Comparison of ENCODE assay signal across 8 mouse cellular contexts in the genomic region with DNA sequence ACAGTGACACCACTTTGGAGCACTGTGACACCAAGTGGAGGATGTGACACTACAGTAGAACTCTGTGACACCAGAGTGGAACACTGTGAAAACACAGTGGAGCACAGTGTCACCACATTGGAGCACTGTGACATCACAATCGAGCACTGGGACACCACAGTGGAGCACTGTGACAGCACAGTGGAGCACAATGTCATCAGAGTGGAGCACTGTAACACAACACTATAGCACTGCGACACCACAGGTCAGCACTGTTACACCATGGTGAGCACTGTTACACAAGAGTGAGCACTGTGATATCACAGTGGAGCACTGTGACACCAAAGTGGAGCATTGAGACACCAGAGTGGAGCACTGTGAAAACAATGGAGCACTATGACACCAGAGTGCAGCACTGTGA.
DNase-seq lines count a peak whose midpoint lies in the region; ATAC-seq and TF ChIP-seq lines count a peak whose summit lies in the region.

No protein-coding gene starts in this region.

- DNase-seq in lung, postnatal 25 days (ENCODE audit: low spot score), result no peak
- DNase-seq in forebrain, postnatal 0 days, result no peak
- no peak for DNase-seq in liver, postnatal 0 days
- peak; percentile 38 to 78 for DNase-seq in spleen, postnatal 4 days (ENCODE audit: low spot score in 2 of 2)
- DNase-seq in cerebellum, adult 18-20 months, result no peak
- no peak for DNase-seq in layer of hippocampus, adult 2 months (ENCODE audit: low spot score in 2 of 2)

- WGBS in lung, embryonic 15.5 days, result 26% methylated on average over 2 of the region's 2 CpGs
- 41% methylated on average over 2 of the region's 2 CpGs for WGBS in forebrain, postnatal 0 days
- WGBS in hindbrain, embryonic 12.5 days, result 32% methylated on average over 2 of the region's 2 CpGs
- 34% methylated on average over 2 of the region's 2 CpGs for WGBS in liver, postnatal 0 days (ENCODE audit: insufficient replicate concordance)

- no peak for TF ChIP-seq CTCF in forebrain, postnatal 0 days (IDR thresholded peaks at IDR 0.05; ENCODE audit: low read depth)
- TF ChIP-seq CTCF in liver, postnatal 0 days (IDR thresholded peaks at IDR 0.05; ENCODE audit: low read depth), result no peak
- no peak for TF ChIP-seq CTCF in layer of hippocampus, adult 2 months (conservative IDR thresholded peaks at IDR 0.05)

- H3K27me3 ChIP-seq in lung, embryonic 15.5 days, result no peaks in the 10 kb centered on the region
- H3K27me3 ChIP-seq in forebrain, postnatal 0 days (ENCODE audit: insufficient read depth, low read length), result no peaks in the 10 kb centered on the region
- no peaks in the 10 kb centered on the region for H3K27me3 ChIP-seq in hindbrain, embryonic 12.5 days
- H3K27me3 ChIP-seq in liver, postnatal 0 days (ENCODE audit: insufficient read depth, low read length), result no peaks in the 10 kb centered on the region

- H3K4me3 ChIP-seq in lung, embryonic 15.5 days, result no peak overlapping the region
- no peak overlapping the region for H3K4me3 ChIP-seq in forebrain, postnatal 0 days (ENCODE audit: low read depth, low read length)
- H3K4me3 ChIP-seq in hindbrain, embryonic 12.5 days, result no peak overlapping the region
- no peak overlapping the region for H3K4me3 ChIP-seq in liver, postnatal 0 days (ENCODE audit: low read depth, low read length)
- no peak overlapping the region for H3K4me3 ChIP-seq in layer of hippocampus, adult 2 months

- no peak overlapping the region for H3K9ac ChIP-seq in lung, embryonic 15.5 days
- no peak overlapping the region for H3K9ac ChIP-seq in forebrain, postnatal 0 days
- no peak overlapping the region for H3K9ac ChIP-seq in hindbrain, embryonic 12.5 days
- no peak overlapping the region for H3K9ac ChIP-seq in liver, postnatal 0 days (replicated peaks)

- no peak overlapping the region for H3K27ac ChIP-seq in lung, embryonic 15.5 days
- H3K27ac ChIP-seq in forebrain, postnatal 0 days (ENCODE audit: low read depth, low read length), result no peak overlapping the region
- no peak overlapping the region for H3K27ac ChIP-seq in hindbrain, embryonic 12.5 days
- no peak overlapping the region for H3K27ac ChIP-seq in liver, postnatal 0 days (ENCODE audit: low read depth)
- H3K27ac ChIP-seq in layer of hippocampus, adult 2 months, result no peak overlapping the region

- no peak overlapping the region for H3K4me2 ChIP-seq in lung, embryonic 15.5 days
- H3K4me2 ChIP-seq in forebrain, postnatal 0 days (ENCODE audit: low read depth), result no peak overlapping the region
- H3K4me2 ChIP-seq in hindbrain, embryonic 12.5 days (replicated peaks), result no peak overlapping the region
- no peak overlapping the region for H3K4me2 ChIP-seq in liver, postnatal 0 days (ENCODE audit: low read depth, low read length)

- H3K36me3 ChIP-seq in lung, embryonic 15.5 days, result no peaks in the 10 kb centered on the region
- H3K36me3 ChIP-seq in forebrain, postnatal 0 days (ENCODE audit: insufficient read depth), result no peaks in the 10 kb centered on the region
- no peaks in the 10 kb centered on the region for H3K36me3 ChIP-seq in hindbrain, embryonic 12.5 days
- H3K36me3 ChIP-seq in liver, postnatal 0 days (replicated peaks; ENCODE audit: insufficient read depth, low read length), result no peaks in the 10 kb centered on the region

- peaks cover 29% of the 10 kb centered on the region for H3K9me3 ChIP-seq in lung, embryonic 15.5 days
- peaks cover 80% of the 10 kb centered on the region for H3K9me3 ChIP-seq in forebrain, postnatal 0 days (ENCODE audit: low read length)
- peaks cover 93% of the 10 kb centered on the region for H3K9me3 ChIP-seq in hindbrain, embryonic 12.5 days (replicated peaks)
- peaks cover 23% of the 10 kb centered on the region for H3K9me3 ChIP-seq in liver, postnatal 0 days (ENCODE audit: low read length)

- H3K4me1 ChIP-seq in lung, embryonic 15.5 days, result no peaks in the 10 kb centered on the region
- H3K4me1 ChIP-seq in forebrain, postnatal 0 days (ENCODE audit: insufficient read depth), result no peaks in the 10 kb centered on the region
- no peaks in the 10 kb centered on the region for H3K4me1 ChIP-seq in hindbrain, embryonic 12.5 days
- H3K4me1 ChIP-seq in liver, postnatal 0 days (ENCODE audit: insufficient read depth), result no peaks in the 10 kb centered on the region

- TF ChIP-seq EP300 in liver, postnatal 0 days (IDR thresholded peaks at IDR 0.05; ENCODE audit: low read depth), result no peak

- peak; percentile 55 for ATAC-seq in lung, embryonic 15.5 days (ENCODE audit: borderline replicate concordance, extremely low read depth, low FRiP score, low TSS enrichment)
- ATAC-seq in forebrain, postnatal 0 days, result peak; percentile 21
- ATAC-seq in hindbrain, embryonic 12.5 days (ENCODE audit: low FRiP score), result peak; percentile 61
- ATAC-seq in liver, postnatal 0 days, result peak; percentile 22

Comparison
In these comparisons a context has a peak if more than half of its experiments do, and no peak if none do; other contexts are left out.
1. DNase-seq: peak in spleen, postnatal 4 days (2 of 2); none in lung, postnatal 25 days (single experiment), forebrain, postnatal 0 days (single experiment), liver, postnatal 0 days (single experiment), cerebellum, adult 18-20 months (0 of 2) and layer of hippocampus, adult 2 months (0 of 2).
2. Peak in every context shown above with its lines, with median percentiles within 50 percentile points of each other: ATAC-seq.